Mouse (Mus musculus): ENCODE results near the gene Fam13a.

- TF ChIP-seq POLR2A (IDR thresholded peaks at IDR 0.05; ENCODE audit: borderline replicate concordance, control insufficient read depth, low read depth, low read length): no peak
- TF ChIP-seq CTCF (IDR thresholded peaks at IDR 0.05; ENCODE audit: control insufficient read depth, insufficient read depth, low read length): no peak
Observed at GRCm38 (mm10) chr6:58975249-58975648, 49.1 kb downstream of the Fam13a start.

All from bone marrow, adult 2 months (tissue).